ENCODE assay signal across 9 mouse cellular contexts in the genomic region with DNA sequence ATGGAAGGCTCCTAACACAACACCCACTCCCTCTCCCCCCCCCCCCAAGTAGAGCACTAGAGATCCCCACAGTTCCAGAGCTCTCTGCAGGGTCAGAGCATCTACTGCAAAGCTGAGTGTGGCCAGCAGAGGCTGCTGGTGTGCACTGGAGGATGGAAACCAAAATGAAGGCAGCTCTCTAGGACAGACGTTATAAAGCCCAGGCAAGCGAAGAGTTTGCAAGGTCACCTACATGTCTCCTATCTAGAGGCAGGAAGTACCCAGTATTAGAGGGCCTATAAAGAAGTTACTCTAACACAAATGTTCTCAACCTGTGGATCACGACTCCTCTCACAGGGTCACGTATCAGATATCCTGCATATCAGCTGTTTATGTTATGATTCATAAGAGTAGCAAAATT.
DNase-seq lines count a peak whose midpoint lies in the region; ATAC-seq and TF ChIP-seq lines count a peak whose summit lies in the region.
"Had no signal": no experiment of that assay in that cellular context is flagged by ENCODE, and none has a peak within 500 bp of the region (broad histone marks: within the 10 kb centered on the region; RNA-seq: fewer than 3 reads in every experiment).

No protein-coding gene starts in this region.

- ATAC-seq in kidney, embryonic 15.5 days (replicated peaks; ENCODE audit: low FRiP score) = peak; percentile 58
- peak; percentile 29; the same call in 1 of the 2 replicates for ATAC-seq in liver, embryonic 13.5 days (ENCODE audit: low read depth)
- peak; percentile 77 for ATAC-seq in neural tube, embryonic 14.5 days (ENCODE audit: low read depth)

- no peaks in the 10 kb centered on the region for H3K9me3 ChIP-seq in kidney, embryonic 15.5 days (replicated peaks)
- no peaks in the 10 kb centered on the region for H3K9me3 ChIP-seq in liver, embryonic 13.5 days (replicated peaks)
- H3K9me3 ChIP-seq in neural tube, embryonic 14.5 days (ENCODE audit: control insufficient read depth, low read length) = no peaks in the 10 kb centered on the region
- H3K9me3 ChIP-seq: stomach, embryonic 15.5 days had no signal

- no peaks in the 10 kb centered on the region for H3K36me3 ChIP-seq in kidney, embryonic 15.5 days
- H3K36me3 ChIP-seq in liver, embryonic 13.5 days = no peaks in the 10 kb centered on the region
- no peaks in the 10 kb centered on the region for H3K36me3 ChIP-seq in neural tube, embryonic 14.5 days (ENCODE audit: control insufficient read depth, insufficient read depth, low read length)
- H3K36me3 ChIP-seq: stomach, embryonic 15.5 days had no signal

- H3K9ac ChIP-seq in kidney, embryonic 15.5 days = no peak overlapping the region
- no peak overlapping the region for H3K9ac ChIP-seq in liver, embryonic 13.5 days
- H3K9ac ChIP-seq in neural tube, embryonic 14.5 days (replicated peaks; ENCODE audit: low read depth, low read length) = no peak overlapping the region
- H3K9ac ChIP-seq: stomach, embryonic 15.5 days had no signal

- TF ChIP-seq POLR2A in lung, adult 2 months (IDR thresholded peaks at IDR 0.05; ENCODE audit: borderline replicate concordance, extremely low read depth, low read depth, low read length) = no peak

- no peak overlapping the region for H3K4me2 ChIP-seq in kidney, embryonic 15.5 days
- no peak overlapping the region for H3K4me2 ChIP-seq in liver, embryonic 13.5 days
- H3K4me2 ChIP-seq in neural tube, embryonic 14.5 days (ENCODE audit: low read depth, low read length) = no peak overlapping the region
- H3K4me2 ChIP-seq: stomach, embryonic 15.5 days had no signal

- H3K4me3 ChIP-seq in lung, adult 2 months (replicated peaks; ENCODE audit: extremely low read depth, low read depth, low read length) = no peak overlapping the region
- H3K4me3 ChIP-seq in kidney, embryonic 15.5 days (replicated peaks) = no peak overlapping the region
- no peak overlapping the region for H3K4me3 ChIP-seq in liver, embryonic 13.5 days (replicated peaks)
- no peak overlapping the region for H3K4me3 ChIP-seq in neural tube, embryonic 14.5 days (ENCODE audit: low read depth, low read length)
- H3K4me3 ChIP-seq: stomach, embryonic 15.5 days had no signal

- H3K27me3 ChIP-seq in kidney, embryonic 15.5 days = no peaks in the 10 kb centered on the region
- H3K27me3 ChIP-seq in liver, embryonic 13.5 days = no peaks in the 10 kb centered on the region
- H3K27me3 ChIP-seq in neural tube, embryonic 14.5 days (ENCODE audit: control insufficient read depth, insufficient read depth, low read length) = no peaks in the 10 kb centered on the region
- H3K27me3 ChIP-seq: stomach, embryonic 15.5 days had no signal

- H3K4me1 ChIP-seq in lung, adult 2 months (ENCODE audit: control insufficient read depth, insufficient read depth, low read length) = no peaks in the 10 kb centered on the region
- H3K4me1 ChIP-seq in kidney, embryonic 15.5 days = no peaks in the 10 kb centered on the region
- H3K4me1 ChIP-seq in liver, embryonic 13.5 days (replicated peaks) = no peaks in the 10 kb centered on the region
- H3K4me1 ChIP-seq in neural tube, embryonic 14.5 days (ENCODE audit: control insufficient read depth, insufficient read depth, low read length) = no peaks in the 10 kb centered on the region
- H3K4me1 ChIP-seq: stomach, embryonic 15.5 days had no signal

- 38% methylated on average over 4 of the region's 4 CpGs for WGBS in lung, adult 2 months
- WGBS in kidney, embryonic 15.5 days = 56% methylated on average over 4 of the region's 4 CpGs
- WGBS in liver, embryonic 13.5 days (ENCODE audit: insufficient replicate concordance) = 42% methylated on average over 4 of the region's 4 CpGs
- WGBS in neural tube, embryonic 14.5 days = 53% methylated on average over 4 of the region's 4 CpGs

- peak; percentile 77 for TF ChIP-seq CTCF in lung, adult 2 months (IDR thresholded peaks at IDR 0.05; ENCODE audit: insufficient read depth, low read length)

- H3K27ac ChIP-seq in kidney, embryonic 15.5 days = no peak overlapping the region
- H3K27ac ChIP-seq in liver, embryonic 13.5 days = no peak overlapping the region
- no peak overlapping the region for H3K27ac ChIP-seq in neural tube, embryonic 14.5 days (ENCODE audit: low read depth, low read length)
- H3K27ac ChIP-seq: stomach, embryonic 15.5 days had no signal

- peak; percentile 5 for DNase-seq in lung, adult 2 months
- no peak for DNase-seq in lung, postnatal 25 days (ENCODE audit: low spot score)
- DNase-seq in cerebellum, adult 8-10 months = peak; percentile 13
- DNase-seq in frontal cortex, postnatal 25 days (ENCODE audit: low spot score in 2 of 2) = peak; percentile 15 to 26
- no peak for DNase-seq in liver, embryonic 13.5 days
- no peak for DNase-seq in B cell, adult 2 months

Comparison
In these comparisons a context has a peak if more than half of its experiments do, and no peak if none do; other contexts are left out.
1. DNase-seq: peak in lung, adult 2 months (single experiment), cerebellum, adult 8-10 months (single experiment) and frontal cortex, postnatal 25 days (2 of 2); none in lung, postnatal 25 days (single experiment), liver, embryonic 13.5 days (single experiment) and B cell, adult 2 months (0 of 2).
2. Peak in every context shown above with its lines, with median percentiles within 50 percentile points of each other: ATAC-seq.